Mouse (Mus musculus) kidney, embryonic 16.5 days (tissue): ENCODE data around the gene Ifrd2. TPM values are rescaled to one million over a fixed set of nuclear protein-coding genes. Genes with fewer than 3 reads are reported as not detected.
"Not testable (repeated sequence)": the region's sequence is repeated elsewhere in the genome, so short reads cannot be mapped to it uniquely, and the experiment has no call there.

ENCODE experiments used
- ATAC-seq: fragments of 200-750 bp; cut with Nextera tagmentation; 2 replicates; pipeline ENCODE4 v1.8.0; 2017; ENCODE audit warnings: moderate TSS enrichment; ENCODE audit not compliant: low FRiP score, low TSS enrichment
- H3K27ac ChIP-seq: fragments of 300-500 bp; sonication (generic); 2 replicates; pipeline ENCODE4 v1.5.1; 2014; ENCODE audit warnings: low read length
- H3K27me3 ChIP-seq: fragments of 300-500 bp; sonication (generic); 2 replicates; pipeline ENCODE4 v1.6.1; 2014; ENCODE audit warnings: low read length, control low read depth, mixed read lengths; ENCODE audit not compliant: insufficient read depth
- H3K36me3 ChIP-seq: fragments of 300-500 bp; sonication (generic); 2 replicates; pipeline ENCODE4 v1.6.1; 2014; ENCODE audit warnings: low read length, control low read depth, mixed read lengths; ENCODE audit not compliant: insufficient read depth
- H3K4me1 ChIP-seq: fragments of 300-500 bp; sonication (generic); 2 replicates; pipeline ENCODE4 v1.6.1; 2014; ENCODE audit warnings: low read length, control low read depth, mixed read lengths; ENCODE audit not compliant: insufficient read depth
- H3K4me2 ChIP-seq: fragments of 300-500 bp; sonication (generic); replicated peaks from 2 replicates; pipeline ENCODE4 v1.6.1; 2014; ENCODE audit warnings: low read depth, low read length
- H3K4me3 ChIP-seq: fragments of 300-500 bp; sonication (generic); 2 replicates; pipeline ENCODE4 v1.5.1; 2014; ENCODE audit warnings: mild to moderate bottlenecking, low read length
- H3K9ac ChIP-seq: fragments of 300-500 bp; sonication (generic); replicated peaks from 2 replicates; pipeline ENCODE4 v1.6.1; 2014; ENCODE audit warnings: low read length
- H3K9me3 ChIP-seq: fragments of 300-500 bp; sonication (generic); 2 replicates; pipeline ENCODE4 v1.6.1; 2016; ENCODE audit warnings: low read length, control low read depth
- WGBS: fragments of 180-500 bp; shearing (Covaris S2); extraction: QIAGEN DNeasy Blood & Tissue Kit; methylation state at CpG from one replicate; pipeline ENCODE4 v1.1.7; 2014; 5-methylcytosine and 5-hydroxymethylcytosine counted together
- polyA plus RNA-seq: library from polyadenylated mRNA; unstranded; fragments of >200 nt; fragmentation: Nextera tagmentation; extraction: Ambion mirVana; gene quantifications from 2 replicates; pipeline ENCODE4 v1.2.1, GENCODE M21; 2015

The Ifrd2 gene
- polyA plus RNA-seq, 1 experiment from 2014 or later, result 64.3 TPM

DNA sequence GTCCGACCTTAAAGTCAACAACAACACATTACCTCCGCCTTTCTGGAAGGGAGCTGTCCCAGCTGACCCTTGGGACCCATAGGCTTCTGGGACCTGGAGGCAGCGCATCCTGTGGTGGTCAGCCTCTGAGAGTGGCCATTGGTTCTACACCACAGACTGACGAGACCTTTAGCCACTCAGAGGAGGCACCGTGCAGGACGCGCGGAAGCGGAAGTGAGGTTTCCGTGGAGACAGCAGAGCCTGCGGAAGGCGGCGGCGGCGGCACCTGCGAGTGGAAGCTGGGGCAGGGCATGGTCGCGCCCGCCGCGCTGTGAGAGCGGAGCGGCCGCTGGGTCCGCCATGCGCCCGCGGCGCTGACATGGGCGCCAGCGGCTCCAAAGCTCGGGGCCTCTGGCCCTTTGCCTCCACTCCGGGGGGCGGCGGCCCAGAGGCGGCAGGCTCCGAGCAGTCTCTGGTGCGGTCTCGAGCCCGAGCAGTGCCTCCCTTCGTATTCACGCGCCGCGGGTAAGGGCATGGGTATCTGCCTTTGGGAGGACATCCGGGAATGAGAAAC lies 24.3 kb upstream of the Ifrd2 start, which contains the start of gene Tusc2:
Gene Tusc2 (plus strand): TSS at position 227 of the 553 bp plus-strand sequence.
- Histone ChIP-seq H3K9ac (peak within 1 kb of the TSS; percentile 79), H3K27me3 (no peaks in the 10 kb centered on the region), H3K27ac (peak within 1 kb of the TSS; percentile 67; the same call in 1 of the 2 replicates), H3K4me1 (peaks cover 37% of the 10 kb centered on the region), H3K4me2 (peak within 1 kb of the TSS; percentile 87), H3K4me3 (peak within 1 kb of the TSS; percentile 90), H3K9me3 (no peaks in the 10 kb centered on the region), H3K36me3 (peaks cover 48% of the 10 kb centered on the region)
- peak; percentile 96 for ATAC-seq
- under 1% methylated on average over 46 of the region's 46 CpGs for WGBS

DNA sequence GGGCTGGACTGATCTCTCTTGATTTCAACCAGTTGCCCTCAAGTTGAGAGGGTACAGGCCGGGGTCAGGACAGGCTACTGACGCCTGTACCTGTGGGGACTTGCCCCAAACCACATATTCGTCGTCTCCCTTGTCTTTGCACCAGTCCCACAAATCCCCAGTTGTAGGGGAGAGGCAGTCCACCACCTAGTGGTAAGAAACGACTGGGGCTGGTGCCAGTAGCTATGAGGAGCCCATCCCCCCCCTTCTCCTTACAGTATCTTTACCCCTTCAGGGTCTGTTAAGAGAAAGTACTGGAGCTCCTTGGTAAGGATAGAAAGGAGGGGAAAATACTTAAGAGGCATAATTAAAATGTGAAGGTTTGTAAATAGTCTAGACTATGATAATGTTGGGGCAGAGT lies 21.9 kb upstream of the Ifrd2 start:
- not testable (repeated sequence) for ATAC-seq, H3K27ac ChIP-seq, H3K9me3 ChIP-seq, H3K27me3 ChIP-seq
- peaks cover 48% of the 10 kb centered on the region for H3K4me1 ChIP-seq
- 53% methylated on average over 5 of the region's 5 CpGs for WGBS
- H3K4me2 ChIP-seq, result peak overlapping the region; percentile 26
- 0 out of 2 replicates have a peak overlapping the region, but pooled peaks have one; percentile 33 for H3K9ac ChIP-seq
- peak overlapping the region; percentile 22; the same call in 1 of the 2 replicates for H3K4me3 ChIP-seq
- peaks cover 27% of the 10 kb centered on the region for H3K36me3 ChIP-seq

DNA sequence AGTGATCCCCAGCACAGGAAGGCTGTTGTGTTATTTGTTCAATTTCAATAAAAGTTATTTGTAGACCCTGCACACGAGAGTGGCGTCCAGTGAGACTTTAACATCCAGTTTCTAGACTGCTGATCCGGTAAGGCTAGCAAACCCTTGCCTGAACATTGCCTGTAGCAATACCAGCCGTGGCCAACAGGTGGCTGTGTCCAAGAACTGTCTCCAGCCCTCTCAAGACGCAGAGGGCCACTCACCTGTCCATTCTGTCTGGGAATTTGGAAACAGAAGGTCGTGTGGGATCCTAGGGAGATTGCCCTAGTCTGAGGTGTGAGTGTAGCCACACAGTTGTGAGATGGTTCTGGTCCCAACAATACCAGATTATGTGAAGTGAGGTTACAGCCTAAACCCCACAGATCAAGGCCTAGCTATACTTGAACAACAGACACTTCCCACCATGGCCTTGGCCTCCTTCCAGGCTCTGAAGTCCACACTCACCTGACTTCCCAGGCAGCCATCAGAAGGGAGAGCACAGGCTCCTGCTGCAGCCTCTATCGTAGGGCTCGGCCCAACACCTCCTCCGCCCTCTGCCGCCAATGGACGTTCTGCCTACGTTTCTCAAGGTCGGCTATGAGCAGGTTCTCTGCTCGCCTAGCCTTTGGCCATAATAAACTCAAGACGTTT lies 21.3 kb upstream of the Ifrd2 start:
- Histone ChIP-seq H3K4me2 (peak overlapping the region; percentile 58), H3K27ac (peak overlapping the region; percentile 96), H3K36me3 (peaks cover 27% of the 10 kb centered on the region), H3K9ac (peak overlapping the region; percentile 29; the same call in 1 of the 2 replicates), H3K4me3 (peak overlapping the region; percentile 22), H3K4me1 (peaks cover 54% of the 10 kb centered on the region), H3K27me3 (no peaks in the 10 kb centered on the region), H3K9me3 (no peaks in the 10 kb centered on the region)
- 54% methylated on average over 15 of the region's 15 CpGs for WGBS
- ATAC-seq, result no peak

DNA sequence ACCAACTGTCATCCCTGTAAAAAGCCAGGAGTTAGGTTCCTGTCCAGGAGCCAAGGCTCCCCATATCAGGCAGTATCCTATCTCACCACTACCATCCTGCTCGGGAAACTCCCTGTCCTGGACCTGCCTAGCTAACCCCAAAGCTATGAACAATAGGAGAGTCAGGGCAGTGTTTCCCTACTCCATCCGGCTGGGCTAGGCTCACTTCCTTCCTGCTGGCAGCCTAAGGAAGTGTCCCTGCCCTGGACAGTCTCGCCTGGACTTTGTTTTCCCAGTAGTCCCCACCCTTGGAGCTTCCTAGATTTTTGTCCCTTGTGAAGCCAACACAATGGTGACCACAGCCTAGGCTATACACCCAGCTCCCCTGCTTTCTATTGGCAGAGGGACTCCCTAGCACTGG lies 20.6 kb upstream of the Ifrd2 start:
- peak; percentile 32 for ATAC-seq
- Histone ChIP-seq H3K4me1 (peaks cover 58% of the 10 kb centered on the region), H3K9me3 (no peaks in the 10 kb centered on the region), H3K9ac (peak overlapping the region; percentile 29; the same call in 1 of the 2 replicates), H3K4me2 (peak overlapping the region; percentile 58), H3K27ac (peak overlapping the region; percentile 96), H3K36me3 (peaks cover 27% of the 10 kb centered on the region), H3K4me3 (no peak overlapping the region), H3K27me3 (no peaks in the 10 kb centered on the region)
- 65% methylated on average over 3 of the region's 3 CpGs for WGBS

DNA sequence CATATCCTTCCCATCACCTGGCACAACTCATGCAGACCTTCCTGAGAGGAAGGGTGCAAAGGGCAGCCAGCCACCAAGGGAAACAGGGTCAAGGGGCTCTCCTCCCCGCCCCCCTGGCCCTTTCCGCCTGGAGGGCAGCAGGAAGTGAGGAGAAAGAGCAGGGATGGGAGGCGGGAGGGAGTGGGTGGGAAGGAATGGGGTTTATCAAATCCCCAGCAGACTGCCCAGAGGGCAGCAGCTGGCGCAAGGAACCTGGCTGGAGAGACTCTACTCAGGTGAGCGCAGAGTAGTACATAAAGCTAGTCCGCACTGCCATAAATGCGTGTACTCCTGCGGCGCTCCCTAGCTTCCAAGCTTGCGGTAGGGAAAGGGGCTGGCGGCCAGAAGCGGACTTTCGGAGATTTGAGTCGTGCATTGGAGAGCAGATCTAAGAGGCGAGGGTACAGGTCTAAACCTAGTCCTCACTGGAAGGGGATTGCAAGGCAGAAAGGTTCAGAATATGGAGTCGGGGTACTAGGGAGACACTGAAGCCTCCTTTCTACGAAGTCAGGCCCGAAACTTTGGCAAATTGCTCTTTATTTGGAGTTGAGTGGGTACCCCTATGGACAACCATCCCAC lies 19.6 kb upstream of the Ifrd2 start, which contains the start of gene Hyal2:
Gene Hyal2 (plus strand): TSS at position 244 of the 618 bp plus-strand sequence.
- no peak for ATAC-seq

DNA sequence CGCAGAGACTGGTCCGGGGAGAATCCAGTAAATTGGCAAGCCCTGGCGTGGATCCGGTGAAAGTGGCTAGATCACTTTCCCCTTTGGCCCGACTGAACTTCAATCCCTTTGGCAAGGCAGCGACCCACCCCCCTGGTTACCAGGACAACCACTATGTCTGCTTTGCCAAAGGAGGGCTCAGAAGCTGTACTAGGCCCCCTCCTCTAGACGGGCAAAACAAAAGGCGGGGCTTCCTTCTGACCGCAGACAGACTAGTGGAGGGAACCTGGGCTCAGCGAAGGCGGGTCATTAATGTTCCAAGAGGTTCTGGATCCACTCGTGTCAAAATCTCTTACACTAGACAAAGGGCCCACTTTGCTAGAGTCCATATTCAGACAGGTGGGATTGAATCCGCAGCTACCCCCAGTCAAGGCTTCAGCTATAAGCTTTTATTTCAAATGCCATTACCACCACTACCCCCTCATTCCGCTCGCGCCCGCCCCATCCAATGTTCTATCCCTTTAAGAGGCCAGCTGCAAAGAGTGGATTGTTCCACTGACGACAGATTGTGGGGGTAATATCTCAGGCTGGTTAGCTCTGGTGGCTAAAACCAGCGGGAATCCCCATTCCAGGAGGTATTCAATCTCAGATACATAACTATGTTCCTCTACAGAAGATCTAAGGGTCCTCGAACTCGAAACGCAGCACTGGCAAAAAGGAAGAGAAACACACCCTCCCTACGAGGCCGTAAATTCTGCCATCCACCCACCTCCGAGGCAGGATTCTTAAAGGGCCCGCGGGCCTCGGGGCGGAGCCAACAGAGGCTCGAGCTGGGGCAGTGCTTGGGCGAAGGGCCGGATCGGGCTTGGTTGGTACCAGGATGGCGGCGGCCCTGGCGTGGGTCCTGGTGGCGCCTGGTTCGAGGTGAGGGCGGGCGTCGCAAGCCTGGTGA lies 18.8 kb upstream of the Ifrd2 start:
- H3K4me2 ChIP-seq, result peak overlapping the region; percentile 58
- H3K36me3 ChIP-seq, result peaks cover 39% of the 10 kb centered on the region
- peaks cover 52% of the 10 kb centered on the region for H3K4me1 ChIP-seq
- peak overlapping the region; percentile 96 for H3K27ac ChIP-seq
- no peaks in the 10 kb centered on the region for H3K9me3 ChIP-seq
- ATAC-seq, result peak; percentile 80
- under 1% methylated on average over 41 of the region's 41 CpGs for WGBS
- H3K27me3 ChIP-seq, result no peaks in the 10 kb centered on the region
- H3K4me3 ChIP-seq, result peak overlapping the region; percentile 87
- H3K9ac ChIP-seq, result peak overlapping the region; percentile 85

More for the DNA sequence above, 19.6 kb upstream of the Ifrd2 start, which contains the start of gene Hyal2:
- H3K4me3 ChIP-seq, result peak within 1 kb of the TSS; percentile 87
- H3K27me3 ChIP-seq, result no peaks in the 10 kb centered on the region
- peak within 1 kb of the TSS; percentile 96 for H3K27ac ChIP-seq
- 6% methylated on average over 18 of the region's 18 CpGs for WGBS
- H3K4me1 ChIP-seq, result peaks cover 54% of the 10 kb centered on the region
- H3K36me3 ChIP-seq, result peaks cover 32% of the 10 kb centered on the region
- peak within 1 kb of the TSS; percentile 85 for H3K9ac ChIP-seq
- H3K4me2 ChIP-seq, result peak within 1 kb of the TSS; percentile 58
- no peaks in the 10 kb centered on the region for H3K9me3 ChIP-seq

DNA sequence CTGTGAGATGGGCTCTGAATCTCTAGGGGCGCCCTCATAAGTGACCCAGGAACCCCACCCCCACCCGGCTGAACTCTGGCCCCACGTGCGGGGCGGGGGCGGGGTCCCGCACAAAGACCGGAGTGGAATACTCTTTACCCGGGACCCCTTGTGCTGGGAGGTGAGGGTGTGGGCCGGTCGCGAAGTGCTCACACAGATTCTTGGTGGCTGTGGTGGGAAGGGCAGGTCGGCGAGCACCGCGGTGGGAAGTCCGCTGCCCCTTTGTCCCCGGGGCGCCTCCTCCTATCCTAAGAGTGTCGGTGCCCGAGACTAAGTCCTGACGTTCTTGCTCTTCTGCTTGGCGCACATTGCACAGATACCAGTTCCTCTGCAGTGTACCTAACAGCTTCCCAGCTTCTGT lies 18.2 kb upstream of the Ifrd2 start:
- peak overlapping the region; percentile 87 for H3K4me3 ChIP-seq
- H3K27me3 ChIP-seq, result no peaks in the 10 kb centered on the region
- H3K36me3 ChIP-seq, result peaks cover 43% of the 10 kb centered on the region
- 1% methylated on average over 23 of the region's 23 CpGs for WGBS
- peak overlapping the region; percentile 85 for H3K9ac ChIP-seq
- peak overlapping the region; percentile 58 for H3K4me2 ChIP-seq
- H3K9me3 ChIP-seq, result no peaks in the 10 kb centered on the region
- H3K4me1 ChIP-seq, result peaks cover 45% of the 10 kb centered on the region
- no peak; the same call in none of the 2 replicates for ATAC-seq
- H3K27ac ChIP-seq, result peak overlapping the region; percentile 96

DNA sequence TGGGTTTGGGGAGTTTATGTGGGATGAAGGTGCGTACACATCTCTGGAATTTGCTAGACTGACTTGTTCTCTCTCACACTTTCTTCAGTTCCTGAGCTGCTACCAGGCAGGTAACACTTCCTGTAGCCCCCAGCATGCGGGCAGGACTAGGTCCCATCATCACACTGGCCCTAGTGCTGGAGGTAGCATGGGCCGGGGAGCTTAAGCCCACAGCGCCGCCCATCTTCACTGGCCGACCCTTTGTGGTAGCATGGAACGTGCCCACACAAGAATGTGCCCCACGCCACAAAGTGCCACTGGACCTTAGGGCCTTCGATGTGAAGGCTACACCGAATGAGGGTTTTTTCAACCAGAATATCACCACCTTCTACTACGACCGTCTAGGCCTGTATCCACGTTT lies 17.4 kb upstream of the Ifrd2 start:
- WGBS, result 34% methylated on average over 13 of the region's 13 CpGs

DNA sequence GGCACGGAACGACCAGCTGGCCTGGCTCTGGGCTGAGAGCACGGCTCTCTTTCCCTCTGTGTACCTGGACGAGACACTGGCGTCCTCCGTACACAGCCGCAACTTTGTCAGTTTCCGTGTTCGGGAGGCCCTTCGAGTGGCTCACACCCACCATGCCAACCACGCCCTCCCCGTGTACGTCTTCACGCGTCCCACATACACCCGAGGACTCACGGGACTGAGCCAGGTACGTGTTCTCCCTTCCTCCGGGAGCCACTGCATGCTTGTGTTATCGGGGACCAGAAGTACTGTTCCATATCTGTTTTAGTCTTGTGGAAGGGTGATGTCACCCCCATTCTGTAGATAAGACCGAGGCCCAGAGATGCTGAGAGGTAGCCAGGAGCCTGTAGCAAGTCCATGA lies 16.6 kb upstream of the Ifrd2 start:
- peaks cover 42% of the 10 kb centered on the region for H3K36me3 ChIP-seq
- H3K4me3 ChIP-seq, result peak overlapping the region; percentile 87
- H3K27ac ChIP-seq, result no peak overlapping the region
- WGBS, result 89% methylated on average over 21 of the region's 21 CpGs
- H3K9me3 ChIP-seq, result no peaks in the 10 kb centered on the region
- peak overlapping the region; percentile 85 for H3K9ac ChIP-seq
- H3K4me1 ChIP-seq, result peaks cover 43% of the 10 kb centered on the region
- H3K4me2 ChIP-seq, result peak overlapping the region; percentile 58
- ATAC-seq, result no peak
- no peaks in the 10 kb centered on the region for H3K27me3 ChIP-seq

More for the DNA sequence above, 17.4 kb upstream of the Ifrd2 start:
- Histone ChIP-seq H3K27me3 (no peaks in the 10 kb centered on the region), H3K9me3 (no peaks in the 10 kb centered on the region), H3K4me1 (peaks cover 39% of the 10 kb centered on the region), H3K36me3 (peaks cover 43% of the 10 kb centered on the region), H3K4me3 (peak overlapping the region; percentile 87), H3K27ac (peak overlapping the region; percentile 96; the same call in 1 of the 2 replicates), H3K4me2 (peak overlapping the region; percentile 58), H3K9ac (peak overlapping the region; percentile 85)
- ATAC-seq, result no peak
